Mouse (Mus musculus) bone marrow macrophage, adult 2 months (primary cell): ENCODE results near the gene Apbb1ip. TPM values are rescaled to one million over a fixed set of nuclear protein-coding genes. Genes with fewer than 3 reads are reported as not detected.
"Not testable (repeated sequence)": the region's sequence is repeated elsewhere in the genome, so short reads cannot be mapped to it uniquely, and the experiment has no call there.

Source experiments
- H3K27ac ChIP-seq: 2 replicates; pipeline ENCODE4 v1.5.1; 2012; ENCODE audit warnings: low read depth, low read length; ENCODE audit not compliant: insufficient read depth
- H3K4me1 ChIP-seq: 2 replicates; pipeline ENCODE4 v1.6.1; 2012; ENCODE audit warnings: low read length; ENCODE audit not compliant: control insufficient read depth, insufficient read depth
- H3K4me3 ChIP-seq: 2 replicates; pipeline ENCODE4 v1.5.1; 2012; ENCODE audit warnings: mild to moderate bottlenecking, low read length, moderate library complexity; ENCODE audit not compliant: insufficient read depth
- CTCF ChIP-seq: IDR thresholded peaks from 2 replicates; pipeline ENCODE4 v1.5.1; 2012; ENCODE audit warnings: low read depth, mild to moderate bottlenecking, low read length, moderate library complexity
- POLR2A ChIP-seq: IDR thresholded peaks from 2 replicates; pipeline ENCODE4 v1.6.1; 2012; ENCODE audit warnings: mild to moderate bottlenecking, low read depth, low read length, borderline replicate concordance
- polyA plus RNA-seq: library from polyadenylated mRNA; stranded (reverse); fragments of >200 nt; gene quantifications from 2 replicates; pipeline ENCODE4 v1.2.4, GENCODE M21; 2012; ENCODE audit not compliant: missing spikeins, insufficient read depth, insufficient read length

Apbb1ip gene
- polyA plus RNA-seq, 1 experiment, result 182 TPM

- TF ChIP-seq POLR2A, result no peak
- no peak for TF ChIP-seq CTCF
- peaks cover 6% of the 10 kb centered on the region for H3K4me1 ChIP-seq
- no peak overlapping the region for H3K27ac ChIP-seq
- no peak overlapping the region for H3K4me3 ChIP-seq
These were observed 93.1 kb downstream of the Apbb1ip start for GRCm38 (mm10) chr2:22866894-22867424.

- H3K4me1 ChIP-seq, result peaks cover 6% of the 10 kb centered on the region; the same call in 1 of the 2 replicates
- TF ChIP-seq CTCF (no peak), POLR2A (no peak)
- H3K27ac ChIP-seq, result no peak overlapping the region
- no peak overlapping the region for H3K4me3 ChIP-seq
These were observed 99.3 kb downstream of the Apbb1ip start for GRCm38 (mm10) chr2:22873159-22873558.

- no peak overlapping the region for H3K4me3 ChIP-seq
- TF ChIP-seq POLR2A (no peak), CTCF (no peak)
- H3K27ac ChIP-seq, result no peak overlapping the region
- H3K4me1 ChIP-seq, result peaks cover 6% of the 10 kb centered on the region; the same call in 1 of the 2 replicates
These were observed 100.7 kb downstream of the Apbb1ip start for GRCm38 (mm10) chr2:22874628-22875027.

- peaks cover 6% of the 10 kb centered on the region; the same call in 1 of the 2 replicates for H3K4me1 ChIP-seq
- no peak for TF ChIP-seq POLR2A
- no peak for TF ChIP-seq CTCF
- H3K4me3 ChIP-seq, result no peak overlapping the region
- no peak overlapping the region for H3K27ac ChIP-seq
These were observed 102.7 kb downstream of the Apbb1ip start for GRCm38 (mm10) chr2:22876614-22877013.

GRCm38 (mm10) chr2:22878781-22879180 lies 104.9 kb downstream of the Apbb1ip start:
- Histone ChIP-seq H3K4me3 (no peak overlapping the region), H3K4me1 (peaks cover 6% of the 10 kb centered on the region; the same call in 1 of the 2 replicates), H3K27ac (no peak overlapping the region)
- TF ChIP-seq CTCF (no peak), POLR2A (no peak)

- not testable (repeated sequence) for H3K27ac ChIP-seq, H3K4me1 ChIP-seq
These were observed 106.8 kb downstream of the Apbb1ip start for GRCm38 (mm10) chr2:22880726-22881125.

GRCm38 (mm10) chr2:22894932-22895281 lies 121.0 kb downstream of the Apbb1ip start:
- Histone ChIP-seq H3K4me1 (peaks cover 6% of the 10 kb centered on the region), H3K27ac (peak overlapping the region; percentile 84)
- TF ChIP-seq POLR2A (no peak), CTCF (no peak)

More at GRCm38 (mm10) chr2:22880726-22881125, 106.8 kb downstream of the Apbb1ip start:
- not testable (repeated sequence) for H3K4me3 ChIP-seq

GRCm38 (mm10) chr2:22895282-22896273 lies 121.7 kb downstream of the Apbb1ip start, which contains the start of gene Pdss1:
Gene Pdss1 (plus strand): TSS chr2:22895522.
- Histone ChIP-seq H3K4me1 (peaks cover 6% of the 10 kb centered on the region), H3K27ac (peak within 1 kb of the TSS; percentile 84), H3K4me3 (peak within 1 kb of the TSS; percentile 86)
- 0 out of 2 replicates have a peak, but pooled peaks have one; percentile 37 for TF ChIP-seq POLR2A
- no peak for TF ChIP-seq CTCF

More at GRCm38 (mm10) chr2:22894932-22895281, 121.0 kb downstream of the Apbb1ip start:
- peak overlapping the region; percentile 86 for H3K4me3 ChIP-seq

- TF ChIP-seq POLR2A (no peak), CTCF (no peak)
- no peak overlapping the region for H3K27ac ChIP-seq
These were observed 130.1 kb downstream of the Apbb1ip start for GRCm38 (mm10) chr2:22903947-22904346.

GRCm38 (mm10) chr2:22914421-22914820 lies 140.5 kb downstream of the Apbb1ip start:
- H3K4me1 ChIP-seq, result no peaks in the 10 kb centered on the region
- H3K4me3 ChIP-seq, result no peak overlapping the region
- TF ChIP-seq CTCF, result no peak
- TF ChIP-seq POLR2A, result no peak
- no peak overlapping the region for H3K27ac ChIP-seq

More at GRCm38 (mm10) chr2:22903947-22904346, 130.1 kb downstream of the Apbb1ip start:
- Histone ChIP-seq H3K4me1 (no peaks in the 10 kb centered on the region), H3K4me3 (no peak overlapping the region)
